Mouse (Mus musculus) kidney, embryonic 16.5 days (tissue): ENCODE results near the gene Gpld1. TPM values are rescaled to one million over a fixed set of nuclear protein-coding genes. Genes with fewer than 3 reads are reported as not detected.

Source experiments
- ATAC-seq: fragments of 200-750 bp; cut with Nextera tagmentation; 2 replicates; pipeline ENCODE4 v1.8.0; 2017; ENCODE audit warnings: moderate TSS enrichment; ENCODE audit not compliant: low FRiP score, low TSS enrichment
- H3K27ac ChIP-seq: fragments of 300-500 bp; sonication (generic); 2 replicates; pipeline ENCODE4 v1.5.1; 2014; ENCODE audit warnings: low read length
- H3K27me3 ChIP-seq: fragments of 300-500 bp; sonication (generic); 2 replicates; pipeline ENCODE4 v1.6.1; 2014; ENCODE audit warnings: low read length, control low read depth, mixed read lengths; ENCODE audit not compliant: insufficient read depth
- H3K36me3 ChIP-seq: fragments of 300-500 bp; sonication (generic); 2 replicates; pipeline ENCODE4 v1.6.1; 2014; ENCODE audit warnings: low read length, control low read depth, mixed read lengths; ENCODE audit not compliant: insufficient read depth
- H3K4me1 ChIP-seq: fragments of 300-500 bp; sonication (generic); 2 replicates; pipeline ENCODE4 v1.6.1; 2014; ENCODE audit warnings: low read length, control low read depth, mixed read lengths; ENCODE audit not compliant: insufficient read depth
- H3K4me2 ChIP-seq: fragments of 300-500 bp; sonication (generic); replicated peaks from 2 replicates; pipeline ENCODE4 v1.6.1; 2014; ENCODE audit warnings: low read depth, low read length
- H3K4me3 ChIP-seq: fragments of 300-500 bp; sonication (generic); 2 replicates; pipeline ENCODE4 v1.5.1; 2014; ENCODE audit warnings: mild to moderate bottlenecking, low read length
- H3K9ac ChIP-seq: fragments of 300-500 bp; sonication (generic); replicated peaks from 2 replicates; pipeline ENCODE4 v1.6.1; 2014; ENCODE audit warnings: low read length
- H3K9me3 ChIP-seq: fragments of 300-500 bp; sonication (generic); 2 replicates; pipeline ENCODE4 v1.6.1; 2016; ENCODE audit warnings: low read length, control low read depth
- WGBS: fragments of 180-500 bp; shearing (Covaris S2); extraction: QIAGEN DNeasy Blood & Tissue Kit; methylation state at CpG from one replicate; pipeline ENCODE4 v1.1.7; 2014; 5-methylcytosine and 5-hydroxymethylcytosine counted together
- polyA plus RNA-seq: library from polyadenylated mRNA; unstranded; fragments of >200 nt; fragmentation: Nextera tagmentation; extraction: Ambion mirVana; gene quantifications from 2 replicates; pipeline ENCODE4 v1.2.1, GENCODE M21; 2015

The Gpld1 gene
- polyA plus RNA-seq, 1 experiment from 2014 or later, result 0.92 TPM

DNA sequence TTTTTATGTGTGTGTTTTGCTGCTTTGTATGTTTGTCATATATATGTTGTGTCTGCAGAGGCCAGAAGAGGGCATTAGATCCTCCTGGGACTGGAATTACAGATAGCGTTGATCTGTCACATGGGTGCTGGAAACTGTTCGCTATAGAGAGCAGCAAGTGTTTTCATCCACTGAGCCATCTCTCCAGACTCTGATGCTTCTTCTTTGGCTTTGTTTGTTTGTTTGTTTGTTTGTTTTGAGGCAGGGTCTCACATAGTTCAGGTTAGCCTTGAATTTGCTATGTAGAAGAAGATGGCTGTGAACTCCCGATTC lies 84.1 kb downstream of the Gpld1 start:
- Histone ChIP-seq H3K4me3 (no peak overlapping the region), H3K4me2 (no peak overlapping the region), H3K4me1 (0 out of 2 replicates have a peak, but pooled peaks cover 7% of the 10 kb centered on the region), H3K9ac (no peak overlapping the region), H3K27ac (peak overlapping the region; percentile 17; the same call in 1 of the 2 replicates), H3K27me3 (no peaks in the 10 kb centered on the region), H3K9me3 (no peaks in the 10 kb centered on the region), H3K36me3 (no peaks in the 10 kb centered on the region)
- ATAC-seq, result no peak
- 80% methylated on average over 3 of the region's 3 CpGs for WGBS

DNA sequence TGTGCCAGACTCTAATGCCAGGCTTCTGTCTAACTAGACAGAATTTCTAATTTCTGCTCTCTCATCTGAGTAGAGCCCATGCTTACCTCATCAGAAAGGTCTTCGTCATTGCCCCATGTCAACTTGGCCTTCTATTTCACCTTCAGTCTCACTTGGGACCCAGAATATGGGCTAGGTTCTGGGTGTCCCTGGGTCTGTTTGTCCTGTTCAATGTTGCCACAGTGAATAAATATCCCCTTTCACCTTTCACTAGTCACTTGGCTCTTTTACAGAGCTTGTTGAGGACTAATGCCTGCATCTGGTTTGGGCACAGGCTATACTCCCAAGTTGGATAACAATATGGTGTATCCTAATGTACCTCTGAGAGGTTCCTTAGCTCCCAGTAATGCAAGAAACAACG lies 96.5 kb downstream of the Gpld1 start:
- no peaks in the 10 kb centered on the region for H3K9me3 ChIP-seq
- H3K27ac ChIP-seq, result no peak overlapping the region
- no peak overlapping the region for H3K9ac ChIP-seq
- no peaks in the 10 kb centered on the region for H3K4me1 ChIP-seq
- WGBS, result 74% methylated on average over 2 of the region's 2 CpGs
- no peaks in the 10 kb centered on the region for H3K27me3 ChIP-seq
- no peak overlapping the region for H3K4me3 ChIP-seq
- H3K36me3 ChIP-seq, result no peaks in the 10 kb centered on the region
- no peak overlapping the region for H3K4me2 ChIP-seq
- no peak for ATAC-seq

Other genes with a start within 250 kb of the Gpld1 start
- not detected in 2 replicates for gene Armh2, start 201.9 kb upstream of the Gpld1 start, polyA plus RNA-seq
- 103 and 104 TPM in 2 replicates for gene Gmnn, start 181.2 kb upstream of the Gpld1 start, polyA plus RNA-seq
- gene BC005537, start 141.5 kb upstream of the Gpld1 start, polyA plus RNA-seq, result 14.2 and 17.1 TPM in 2 replicates
- gene Acot13, start 111.6 kb upstream of the Gpld1 start, polyA plus RNA-seq, result 112 and 121 TPM in 2 replicates
- gene Tdp2, start 111.5 kb upstream of the Gpld1 start, polyA plus RNA-seq, result 62.1 and 62.5 TPM in 2 replicates
- 0.76 and 1.4 TPM in 2 replicates for gene D130043K22Rik, start 98.0 kb upstream of the Gpld1 start, polyA plus RNA-seq
- 8.0 and 8.3 TPM in 2 replicates for gene Aldh5a1, start 5.5 kb upstream of the Gpld1 start, polyA plus RNA-seq
- gene Mrs2, start 77.2 kb downstream of the Gpld1 start, polyA plus RNA-seq, result 18.2 and 19.6 TPM in 2 replicates
- gene Dcdc2a, start 112.9 kb downstream of the Gpld1 start, polyA plus RNA-seq, result 57.6 and 64.0 TPM in 2 replicates